Mouse (Mus musculus): ENCODE results near the gene Lag3. TPM values are rescaled to one million over a fixed set of nuclear protein-coding genes. Genes with fewer than 3 reads are reported as not detected.

Lag3 gene
- polyA plus RNA-seq, 1 experiment from 2014 or later: 0.93 TPM

- Histone ChIP-seq H3K4me2 (replicated peaks; ENCODE audit: low read depth) (no peak overlapping the region), H3K9me3 (ENCODE audit: control insufficient read depth, low read length) (no peaks in the 10 kb centered on the region), H3K36me3 (ENCODE audit: control insufficient read depth, insufficient read depth, low read length) (no peaks in the 10 kb centered on the region), H3K4me1 (replicated peaks; ENCODE audit: control insufficient read depth, insufficient read depth) (no peaks in the 10 kb centered on the region), H3K27me3 (ENCODE audit: control insufficient read depth, insufficient read depth, low read length) (no peaks in the 10 kb centered on the region), H3K9ac (ENCODE audit: low read length) (no peak overlapping the region), H3K4me3 (ENCODE audit: low read depth, low read length) (no peak overlapping the region), H3K27ac (replicated peaks) (no peak overlapping the region)
- 87% methylated on average over 3 of the region's 3 CpGs for WGBS
- TF ChIP-seq CTCF (IDR thresholded peaks at IDR 0.05; ENCODE audit: low read depth) (no peak), EP300 (optimal IDR thresholded peaks at IDR 0.05) (no peak)
- no peak for DNase-seq (ENCODE audit: low spot score)
- ATAC-seq (ENCODE audit: low FRiP score, low TSS enrichment): no peak
These were observed 32.0 kb upstream of the Lag3 start for GRCm38 (mm10) chr6:124943526-124943925.

GRCm38 (mm10) chr6:124941679-124942078, 30.2 kb upstream of the Lag3 start:
- Histone ChIP-seq H3K27me3 (ENCODE audit: control insufficient read depth, insufficient read depth, low read length) (no peaks in the 10 kb centered on the region), H3K4me2 (replicated peaks; ENCODE audit: low read depth) (no peak overlapping the region), H3K9ac (ENCODE audit: low read length) (no peak overlapping the region), H3K4me3 (ENCODE audit: low read depth, low read length) (no peak overlapping the region), H3K4me1 (replicated peaks; ENCODE audit: control insufficient read depth, insufficient read depth) (no peaks in the 10 kb centered on the region), H3K36me3 (ENCODE audit: control insufficient read depth, insufficient read depth, low read length) (peaks cover 1% of the 10 kb centered on the region; the same call in 1 of the 2 replicates), H3K9me3 (ENCODE audit: control insufficient read depth, low read length) (no peaks in the 10 kb centered on the region), H3K27ac (replicated peaks) (no peak overlapping the region)
- TF ChIP-seq CTCF (IDR thresholded peaks at IDR 0.05; ENCODE audit: low read depth): no peak
- TF ChIP-seq EP300 (optimal IDR thresholded peaks at IDR 0.05): no peak
- ATAC-seq (ENCODE audit: low FRiP score, low TSS enrichment): no peak
- 95% methylated on average over 1 of the region's 1 CpGs for WGBS
- no peak for DNase-seq (ENCODE audit: low spot score)

GRCm38 (mm10) chr6:124938554-124938953, 27.0 kb upstream of the Lag3 start:
- no peak for ATAC-seq (ENCODE audit: low FRiP score, low TSS enrichment)
- TF ChIP-seq EP300 (optimal IDR thresholded peaks at IDR 0.05): no peak
- TF ChIP-seq CTCF (IDR thresholded peaks at IDR 0.05; ENCODE audit: low read depth): no peak
- Histone ChIP-seq H3K9me3 (ENCODE audit: control insufficient read depth, low read length) (no peaks in the 10 kb centered on the region), H3K27ac (replicated peaks) (no peak overlapping the region), H3K9ac (ENCODE audit: low read length) (no peak overlapping the region), H3K4me3 (ENCODE audit: low read depth, low read length) (no peak overlapping the region), H3K27me3 (ENCODE audit: control insufficient read depth, insufficient read depth, low read length) (no peaks in the 10 kb centered on the region), H3K36me3 (ENCODE audit: control insufficient read depth, insufficient read depth, low read length) (peaks cover 17% of the 10 kb centered on the region), H3K4me2 (replicated peaks; ENCODE audit: low read depth) (no peak overlapping the region), H3K4me1 (replicated peaks; ENCODE audit: control insufficient read depth, insufficient read depth) (no peaks in the 10 kb centered on the region)
- WGBS: 88% methylated on average over 7 of the region's 7 CpGs
- no peak for DNase-seq (ENCODE audit: low spot score)

GRCm38 (mm10) chr6:124937493-124937892, 26.0 kb upstream of the Lag3 start:
- Histone ChIP-seq H3K36me3 (ENCODE audit: control insufficient read depth, insufficient read depth, low read length) (peaks cover 17% of the 10 kb centered on the region), H3K4me3 (ENCODE audit: low read depth, low read length) (no peak overlapping the region), H3K9ac (ENCODE audit: low read length) (no peak overlapping the region), H3K27ac (replicated peaks) (peak overlapping the region; percentile 49; the same call in 1 of the 2 replicates), H3K9me3 (ENCODE audit: control insufficient read depth, low read length) (no peaks in the 10 kb centered on the region), H3K4me1 (replicated peaks; ENCODE audit: control insufficient read depth, insufficient read depth) (peaks cover under 1% of the 10 kb centered on the region; the same call in 1 of the 2 replicates), H3K4me2 (replicated peaks; ENCODE audit: low read depth) (no peak overlapping the region), H3K27me3 (ENCODE audit: control insufficient read depth, insufficient read depth, low read length) (no peaks in the 10 kb centered on the region)
- DNase-seq (ENCODE audit: low spot score) (no peak), ATAC-seq (ENCODE audit: low FRiP score, low TSS enrichment) (peak; percentile 22; the same call in 1 of the 2 replicates)
- TF ChIP-seq CTCF (IDR thresholded peaks at IDR 0.05; ENCODE audit: low read depth) (no peak), EP300 (optimal IDR thresholded peaks at IDR 0.05) (no peak)
- WGBS: 47% methylated on average over 2 of the region's 2 CpGs

- Histone ChIP-seq H3K9me3 (ENCODE audit: control insufficient read depth, low read length) (no peaks in the 10 kb centered on the region), H3K4me3 (ENCODE audit: low read depth, low read length) (no peak overlapping the region), H3K27me3 (ENCODE audit: control insufficient read depth, insufficient read depth, low read length) (no peaks in the 10 kb centered on the region), H3K4me2 (replicated peaks; ENCODE audit: low read depth) (no peak overlapping the region), H3K9ac (ENCODE audit: low read length) (no peak overlapping the region), H3K27ac (replicated peaks) (no peak overlapping the region), H3K4me1 (replicated peaks; ENCODE audit: control insufficient read depth, insufficient read depth) (peaks cover 5% of the 10 kb centered on the region; the same call in 1 of the 2 replicates), H3K36me3 (ENCODE audit: control insufficient read depth, insufficient read depth, low read length) (peaks cover 17% of the 10 kb centered on the region)
- ATAC-seq (ENCODE audit: low FRiP score, low TSS enrichment) (no peak), DNase-seq (ENCODE audit: low spot score) (no peak)
- 82% methylated on average over 1 of the region's 1 CpGs for WGBS
- no peak for TF ChIP-seq EP300 (optimal IDR thresholded peaks at IDR 0.05)
These were observed 25.2 kb upstream of the Lag3 start for GRCm38 (mm10) chr6:124936681-124937080.

DNA sequence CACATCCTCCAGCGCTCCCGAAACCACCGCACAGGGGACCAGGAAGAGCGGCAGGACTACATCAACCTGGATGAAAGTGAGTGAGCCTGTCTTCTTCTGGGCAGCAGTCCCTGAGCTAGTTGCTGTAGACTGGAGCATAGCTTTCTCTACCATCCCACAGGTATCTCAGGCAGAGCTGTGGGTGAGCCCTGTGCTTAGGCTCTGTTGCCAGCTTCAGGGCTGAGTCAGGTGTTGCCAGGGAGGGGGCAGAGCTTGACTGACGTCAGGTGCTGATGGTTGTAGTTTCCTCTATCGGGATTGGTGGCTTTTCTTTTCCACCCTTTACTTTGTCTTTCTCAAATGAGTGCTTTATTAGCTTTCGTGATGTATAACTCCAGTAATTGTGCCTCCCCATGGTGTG, 23.2 kb upstream of the Lag3 start:
- Histone ChIP-seq H3K27ac (replicated peaks) (no peak overlapping the region), H3K4me3 (ENCODE audit: low read depth, low read length) (no peak overlapping the region), H3K4me1 (replicated peaks; ENCODE audit: control insufficient read depth, insufficient read depth) (peaks cover 5% of the 10 kb centered on the region; the same call in 1 of the 2 replicates), H3K36me3 (ENCODE audit: control insufficient read depth, insufficient read depth, low read length) (peaks cover 17% of the 10 kb centered on the region), H3K9ac (ENCODE audit: low read length) (no peak overlapping the region), H3K4me2 (replicated peaks; ENCODE audit: low read depth) (no peak overlapping the region), H3K9me3 (ENCODE audit: control insufficient read depth, low read length) (no peaks in the 10 kb centered on the region), H3K27me3 (ENCODE audit: control insufficient read depth, insufficient read depth, low read length) (no peaks in the 10 kb centered on the region)
- no peak for DNase-seq (ENCODE audit: low spot score)
- 88% methylated on average over 7 of the region's 7 CpGs for whole genome bisulfite sequencing
- TF ChIP-seq CTCF (IDR thresholded peaks at IDR 0.05; ENCODE audit: low read depth) (no peak), EP300 (optimal IDR thresholded peaks at IDR 0.05) (no peak)
- ATAC-seq (ENCODE audit: low FRiP score, low TSS enrichment): no peak
